Mouse (Mus musculus) fat pad, adult 2 months (tissue): ENCODE data around the gene Cd40lg.

Experiments used
- DNase-seq: peaks from one replicate; pipeline ENCODE4 v3.0.0-alpha.2; 2011; ENCODE audit warnings: low read depth, low spot score; ENCODE audit errors: extremely low read depth

The Cd40lg gene

GRCm38 (mm10) chrX:57260744-57261143, 48.8 kb downstream of the Cd40lg start:
- no peak for DNase-seq

GRCm38 (mm10) chrX:57263515-57263914, 51.6 kb downstream of the Cd40lg start:
- DNase-seq = no peak
